Mouse (Mus musculus): ENCODE data around the gene Anxa4. TPM values are rescaled to one million over a fixed set of nuclear protein-coding genes. Genes with fewer than 3 reads are reported as not detected.

Gene Anxa4
- polyA plus RNA-seq, 1 experiment from 2014 or later: 2.9 TPM

GRCm38 (mm10) chr6:86774937-86775336 lies 18.4 kb downstream of the Anxa4 start:
- Histone ChIP-seq H3K4me2 (ENCODE audit: low read depth, low read length) (no peak overlapping the region), H3K4me3 (ENCODE audit: low read depth, low read length) (no peak overlapping the region), H3K4me1 (ENCODE audit: control insufficient read depth, insufficient read depth, low read length) (no peaks in the 10 kb centered on the region), H3K9me3 (ENCODE audit: control insufficient read depth, low read length) (no peaks in the 10 kb centered on the region), H3K9ac (replicated peaks; ENCODE audit: low read depth, low read length) (no peak overlapping the region), H3K27ac (ENCODE audit: low read depth, low read length) (no peak overlapping the region), H3K27me3 (ENCODE audit: control insufficient read depth, insufficient read depth, low read length) (no peaks in the 10 kb centered on the region), H3K36me3 (ENCODE audit: control insufficient read depth, insufficient read depth, low read length) (no peaks in the 10 kb centered on the region)
- no peak for ATAC-seq (ENCODE audit: low read depth)
- 89% methylated on average over 6 of the region's 6 CpGs for WGBS

GRCm38 (mm10) chr6:86773830-86774229 lies 19.6 kb downstream of the Anxa4 start:
- WGBS: 87% methylated on average over 4 of the region's 4 CpGs
- no peak overlapping the region for H3K4me2 ChIP-seq (ENCODE audit: low read depth, low read length)
- H3K9me3 ChIP-seq (ENCODE audit: control insufficient read depth, low read length): no peaks in the 10 kb centered on the region
- no peak overlapping the region for H3K9ac ChIP-seq (replicated peaks; ENCODE audit: low read depth, low read length)
- no peak for ATAC-seq (ENCODE audit: low read depth)
- H3K27ac ChIP-seq (ENCODE audit: low read depth, low read length): no peak overlapping the region
- H3K36me3 ChIP-seq (ENCODE audit: control insufficient read depth, insufficient read depth, low read length): no peaks in the 10 kb centered on the region
- no peaks in the 10 kb centered on the region for H3K4me1 ChIP-seq (ENCODE audit: control insufficient read depth, insufficient read depth, low read length)
- H3K27me3 ChIP-seq (ENCODE audit: control insufficient read depth, insufficient read depth, low read length): no peaks in the 10 kb centered on the region
- H3K4me3 ChIP-seq (ENCODE audit: low read depth, low read length): no peak overlapping the region

- no peaks in the 10 kb centered on the region for H3K4me1 ChIP-seq (ENCODE audit: control insufficient read depth, insufficient read depth, low read length)
- H3K9me3 ChIP-seq (ENCODE audit: control insufficient read depth, low read length): no peaks in the 10 kb centered on the region
- no peak overlapping the region for H3K27ac ChIP-seq (ENCODE audit: low read depth, low read length)
- no peak overlapping the region for H3K4me2 ChIP-seq (ENCODE audit: low read depth, low read length)
- H3K4me3 ChIP-seq (ENCODE audit: low read depth, low read length): no peak overlapping the region
- no peak overlapping the region for H3K9ac ChIP-seq (replicated peaks; ENCODE audit: low read depth, low read length)
- no peak for ATAC-seq (ENCODE audit: low read depth)
- no peaks in the 10 kb centered on the region for H3K27me3 ChIP-seq (ENCODE audit: control insufficient read depth, insufficient read depth, low read length)
- WGBS: 85% methylated on average over 7 of the region's 7 CpGs
- no peaks in the 10 kb centered on the region for H3K36me3 ChIP-seq (ENCODE audit: control insufficient read depth, insufficient read depth, low read length)
These were observed 20.8 kb downstream of the Anxa4 start for GRCm38 (mm10) chr6:86772631-86773030.

GRCm38 (mm10) chr6:86768938-86769337 lies 24.4 kb downstream of the Anxa4 start:
- Histone ChIP-seq H3K27ac (ENCODE audit: low read depth, low read length) (no peak overlapping the region), H3K9me3 (ENCODE audit: control insufficient read depth, low read length) (no peaks in the 10 kb centered on the region), H3K4me1 (ENCODE audit: control insufficient read depth, insufficient read depth, low read length) (no peaks in the 10 kb centered on the region), H3K4me2 (ENCODE audit: low read depth, low read length) (no peak overlapping the region), H3K4me3 (ENCODE audit: low read depth, low read length) (no peak overlapping the region), H3K27me3 (ENCODE audit: control insufficient read depth, insufficient read depth, low read length) (no peaks in the 10 kb centered on the region), H3K9ac (replicated peaks; ENCODE audit: low read depth, low read length) (no peak overlapping the region), H3K36me3 (ENCODE audit: control insufficient read depth, insufficient read depth, low read length) (no peaks in the 10 kb centered on the region)
- WGBS: 89% methylated on average over 4 of the region's 4 CpGs
- no peak for ATAC-seq (ENCODE audit: low read depth)

- WGBS: 83% methylated on average over 4 of the region's 4 CpGs
- no peak for ATAC-seq (ENCODE audit: low read depth)
- H3K4me3 ChIP-seq (ENCODE audit: low read depth, low read length): no peak overlapping the region
- no peak overlapping the region for H3K4me2 ChIP-seq (ENCODE audit: low read depth, low read length)
- no peaks in the 10 kb centered on the region for H3K27me3 ChIP-seq (ENCODE audit: control insufficient read depth, insufficient read depth, low read length)
- H3K36me3 ChIP-seq (ENCODE audit: control insufficient read depth, insufficient read depth, low read length): no peaks in the 10 kb centered on the region
- no peaks in the 10 kb centered on the region for H3K9me3 ChIP-seq (ENCODE audit: control insufficient read depth, low read length)
- no peak overlapping the region for H3K27ac ChIP-seq (ENCODE audit: low read depth, low read length)
- H3K4me1 ChIP-seq (ENCODE audit: control insufficient read depth, insufficient read depth, low read length): no peaks in the 10 kb centered on the region
- no peak overlapping the region for H3K9ac ChIP-seq (replicated peaks; ENCODE audit: low read depth, low read length)
These were observed 25.1 kb downstream of the Anxa4 start for GRCm38 (mm10) chr6:86768186-86768776.

- Histone ChIP-seq H3K9ac (replicated peaks; ENCODE audit: low read depth, low read length) (no peak overlapping the region), H3K27ac (ENCODE audit: low read depth, low read length) (no peak overlapping the region), H3K9me3 (ENCODE audit: control insufficient read depth, low read length) (no peaks in the 10 kb centered on the region), H3K27me3 (ENCODE audit: control insufficient read depth, insufficient read depth, low read length) (no peaks in the 10 kb centered on the region), H3K36me3 (ENCODE audit: control insufficient read depth, insufficient read depth, low read length) (no peaks in the 10 kb centered on the region), H3K4me1 (ENCODE audit: control insufficient read depth, insufficient read depth, low read length) (no peaks in the 10 kb centered on the region), H3K4me2 (ENCODE audit: low read depth, low read length) (no peak overlapping the region), H3K4me3 (ENCODE audit: low read depth, low read length) (no peak overlapping the region)
- ATAC-seq (ENCODE audit: low read depth): no peak
- WGBS: 84% methylated on average over 3 of the region's 3 CpGs
These were observed 25.9 kb downstream of the Anxa4 start for GRCm38 (mm10) chr6:86767465-86767864.

- no peaks in the 10 kb centered on the region for H3K9me3 ChIP-seq (ENCODE audit: control insufficient read depth, low read length)
- H3K27me3 ChIP-seq (ENCODE audit: control insufficient read depth, insufficient read depth, low read length): no peaks in the 10 kb centered on the region
- H3K4me3 ChIP-seq (ENCODE audit: low read depth, low read length): no peak overlapping the region
- no peak overlapping the region for H3K9ac ChIP-seq (replicated peaks; ENCODE audit: low read depth, low read length)
- WGBS: 81% methylated on average over 6 of the region's 6 CpGs
- no peak for ATAC-seq (ENCODE audit: low read depth)
- H3K36me3 ChIP-seq (ENCODE audit: control insufficient read depth, insufficient read depth, low read length): no peaks in the 10 kb centered on the region
- no peak overlapping the region for H3K4me2 ChIP-seq (ENCODE audit: low read depth, low read length)
- H3K27ac ChIP-seq (ENCODE audit: low read depth, low read length): no peak overlapping the region
- no peaks in the 10 kb centered on the region for H3K4me1 ChIP-seq (ENCODE audit: control insufficient read depth, insufficient read depth, low read length)
These were observed 27.7 kb downstream of the Anxa4 start for GRCm38 (mm10) chr6:86765637-86766059.

GRCm38 (mm10) chr6:86754105-86754863 lies 39.1 kb downstream of the Anxa4 start:
- Histone ChIP-seq H3K9ac (replicated peaks; ENCODE audit: low read depth, low read length) (no peak overlapping the region), H3K36me3 (ENCODE audit: control insufficient read depth, insufficient read depth, low read length) (no peaks in the 10 kb centered on the region), H3K9me3 (ENCODE audit: control insufficient read depth, low read length) (no peaks in the 10 kb centered on the region), H3K4me1 (ENCODE audit: control insufficient read depth, insufficient read depth, low read length) (no peaks in the 10 kb centered on the region), H3K27me3 (ENCODE audit: control insufficient read depth, insufficient read depth, low read length) (no peaks in the 10 kb centered on the region), H3K4me3 (ENCODE audit: low read depth, low read length) (no peak overlapping the region), H3K27ac (ENCODE audit: low read depth, low read length) (no peak overlapping the region), H3K4me2 (ENCODE audit: low read depth, low read length) (no peak overlapping the region)
- no peak for ATAC-seq (ENCODE audit: low read depth)
- 92% methylated on average over 10 of the region's 10 CpGs for WGBS

GRCm38 (mm10) chr6:86752843-86753485 lies 40.4 kb downstream of the Anxa4 start:
- H3K36me3 ChIP-seq (ENCODE audit: control insufficient read depth, insufficient read depth, low read length): no peaks in the 10 kb centered on the region
- no peaks in the 10 kb centered on the region for H3K9me3 ChIP-seq (ENCODE audit: control insufficient read depth, low read length)
- no peak overlapping the region for H3K4me3 ChIP-seq (ENCODE audit: low read depth, low read length)
- 88% methylated on average over 5 of the region's 5 CpGs for WGBS
- H3K4me2 ChIP-seq (ENCODE audit: low read depth, low read length): no peak overlapping the region
- no peaks in the 10 kb centered on the region for H3K27me3 ChIP-seq (ENCODE audit: control insufficient read depth, insufficient read depth, low read length)
- H3K27ac ChIP-seq (ENCODE audit: low read depth, low read length): no peak overlapping the region
- H3K9ac ChIP-seq (replicated peaks; ENCODE audit: low read depth, low read length): no peak overlapping the region
- H3K4me1 ChIP-seq (ENCODE audit: control insufficient read depth, insufficient read depth, low read length): no peaks in the 10 kb centered on the region
- no peak for ATAC-seq (ENCODE audit: low read depth)

All from neural tube, embryonic 14.5 days (tissue).